Mouse (Mus musculus) brain, embryonic 14.5 days (tissue): ENCODE results near the gene Cfap43. TPM values are rescaled to one million over a fixed set of nuclear protein-coding genes. Genes with fewer than 3 reads are reported as not detected.

Experiments used
- DNase-seq: peaks from one replicate; pipeline ENCODE4 v3.0.0-alpha.2; 2011; ENCODE audit warnings: low read depth
- CTCF ChIP-seq: fragments of 200-500 bp; IDR thresholded peaks from 2 replicates; pipeline ENCODE4 v1.5.1; 2012; ENCODE audit warnings: inconsistent platforms, mild to moderate bottlenecking, moderate library complexity, borderline replicate concordance; ENCODE audit not compliant: insufficient read depth, insufficient read length; ENCODE audit errors: extremely low read depth
- POLR2A ChIP-seq: fragments of 200-500 bp; IDR thresholded peaks from 2 replicates; pipeline ENCODE4 v1.6.1; 2012; ENCODE audit warnings: mild to moderate bottlenecking, inconsistent platforms, borderline replicate concordance; ENCODE audit not compliant: poor library complexity, insufficient read depth, insufficient read length, severe bottlenecking; ENCODE audit errors: extremely low read depth
- polyA plus RNA-seq: library from polyadenylated mRNA; depleted of rRNA; stranded (reverse); fragments of >200 nt; gene quantifications from 2 replicates; pipeline ENCODE4 v1.2.3, GENCODE M21; 2012

Cfap43 gene
- polyA plus RNA-seq, 1 experiment, result 2.6 TPM

DNA sequence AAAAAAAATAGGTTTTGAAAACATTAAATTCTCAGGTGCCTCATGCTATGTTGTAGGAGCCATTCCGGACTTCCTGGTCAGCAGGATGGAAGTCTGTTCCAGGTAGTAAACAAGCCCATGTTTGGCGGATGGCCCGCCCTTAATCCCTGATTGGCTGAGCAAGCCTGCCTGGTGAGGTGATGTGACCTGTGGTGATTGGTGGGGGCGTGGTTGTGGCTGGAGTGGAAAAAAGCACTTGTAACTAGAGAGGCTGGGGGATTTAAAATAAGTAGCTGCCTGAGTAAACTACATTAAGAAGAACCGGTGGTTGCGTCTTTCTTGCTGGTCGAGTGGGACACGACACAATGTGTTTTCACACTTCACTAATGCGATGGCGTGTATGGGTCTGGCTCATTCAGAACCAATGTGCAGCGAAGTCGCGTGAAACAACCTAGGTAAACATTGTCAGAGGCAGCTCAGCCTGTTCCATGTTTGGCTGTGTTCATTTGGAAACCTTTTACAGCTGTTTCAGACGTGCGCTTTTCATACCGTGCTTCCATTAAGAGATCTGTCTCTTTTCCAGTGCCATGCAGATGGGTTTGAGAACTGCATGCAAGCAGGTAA, 15.7 kb upstream of the Cfap43 start:
- no peak for DNase-seq
- no peak for TF ChIP-seq POLR2A
- TF ChIP-seq CTCF, result no peak

DNA sequence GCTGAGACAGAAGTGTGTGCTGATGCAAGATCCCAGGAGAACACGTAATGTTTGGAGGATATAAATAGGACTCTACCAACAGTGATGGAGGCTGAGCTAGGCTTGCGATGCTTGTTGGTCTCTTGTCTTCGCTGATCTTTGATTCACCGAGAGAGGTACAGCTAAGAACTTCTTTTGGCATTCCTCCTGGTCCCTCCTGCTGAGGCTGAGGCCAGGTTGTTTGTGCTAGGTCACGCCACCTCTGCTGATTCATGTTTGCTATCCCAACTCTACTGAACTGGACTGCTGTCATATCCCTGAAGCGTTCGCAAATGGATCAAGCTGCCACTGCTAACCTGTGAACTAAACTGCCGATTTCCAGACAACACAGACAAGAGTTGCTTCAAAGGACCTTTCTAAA, 15.1 kb upstream of the Cfap43 start:
- DNase-seq, result no peak
- TF ChIP-seq POLR2A (no peak), CTCF (no peak)

DNA sequence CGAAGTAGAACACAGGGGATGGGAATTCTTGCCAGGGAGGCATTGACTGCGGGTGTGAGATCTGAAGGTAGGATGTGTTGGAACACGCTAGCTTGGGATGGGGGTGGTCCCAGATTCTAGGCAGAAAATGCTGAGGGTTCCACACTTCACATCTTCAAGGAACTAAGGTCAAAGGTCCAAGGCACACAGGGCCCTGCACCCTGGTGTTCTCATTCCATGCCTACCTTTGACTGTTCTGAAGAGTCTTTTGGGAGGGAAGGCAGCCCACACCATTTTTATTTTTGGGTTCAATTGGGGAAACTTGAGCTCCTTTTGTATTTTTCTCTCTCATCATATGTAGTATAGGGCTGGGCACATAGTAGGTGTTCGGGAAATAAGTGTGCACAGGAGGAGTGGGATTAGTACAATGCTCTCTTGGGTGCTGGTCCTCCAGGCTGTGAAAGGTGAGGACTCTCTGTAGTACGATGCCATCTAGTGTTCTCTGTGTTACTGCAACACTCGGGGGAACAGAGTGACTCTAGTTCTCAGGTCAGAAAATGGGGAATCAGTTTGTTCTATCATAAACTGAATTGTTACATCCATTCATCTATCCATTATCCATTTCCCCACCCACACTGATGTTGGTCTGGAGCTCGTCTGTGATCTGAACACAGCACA, 13.0 kb upstream of the Cfap43 start:
- TF ChIP-seq POLR2A, result no peak
- peak; percentile 73; the same call in 1 of the 2 replicates for TF ChIP-seq CTCF
- DNase-seq, result peak; percentile 80

DNA sequence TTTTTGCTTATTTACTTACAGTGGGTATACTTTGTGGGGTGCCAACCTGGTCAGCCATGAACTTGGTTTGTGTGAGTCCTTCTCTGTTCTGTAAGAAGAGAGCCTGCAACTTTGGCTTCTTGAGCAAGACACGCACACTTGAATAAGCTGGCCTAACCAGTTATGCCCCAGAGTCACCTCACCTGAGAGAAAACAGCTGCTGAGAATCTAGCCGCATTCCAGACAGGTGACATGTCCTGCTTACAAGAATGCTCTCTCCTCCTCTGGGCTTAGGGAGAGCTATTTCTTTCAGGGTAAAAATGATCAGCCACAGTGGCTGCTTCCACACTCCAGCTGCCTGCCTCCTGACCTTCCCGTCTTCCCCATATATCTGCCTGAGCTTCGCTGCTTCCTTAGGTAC, 10.0 kb upstream of the Cfap43 start:
- DNase-seq, result no peak
- no peak for TF ChIP-seq CTCF
- TF ChIP-seq POLR2A, result no peak

DNA sequence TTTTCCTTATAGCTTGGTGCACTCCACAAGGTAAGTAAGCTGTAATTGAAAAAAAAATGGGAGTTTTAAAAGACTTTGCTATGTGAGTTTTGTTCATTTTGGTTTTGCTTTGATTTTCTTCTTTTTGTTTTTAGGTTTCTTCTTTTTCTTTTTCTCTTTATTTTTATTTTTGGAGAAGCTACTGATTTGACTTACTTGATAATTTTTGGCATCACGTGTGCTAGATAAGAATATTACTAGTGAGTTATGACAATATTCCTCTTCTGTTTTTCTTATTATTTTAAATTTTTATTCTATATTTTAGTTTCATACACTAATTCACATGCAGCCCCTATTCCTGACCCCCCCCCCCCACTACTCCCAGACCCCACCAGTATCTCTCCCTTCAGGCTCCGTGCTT, 7.9 kb upstream of the Cfap43 start:
- no peak for DNase-seq
- no peak for TF ChIP-seq POLR2A
- TF ChIP-seq CTCF, result no peak

DNA sequence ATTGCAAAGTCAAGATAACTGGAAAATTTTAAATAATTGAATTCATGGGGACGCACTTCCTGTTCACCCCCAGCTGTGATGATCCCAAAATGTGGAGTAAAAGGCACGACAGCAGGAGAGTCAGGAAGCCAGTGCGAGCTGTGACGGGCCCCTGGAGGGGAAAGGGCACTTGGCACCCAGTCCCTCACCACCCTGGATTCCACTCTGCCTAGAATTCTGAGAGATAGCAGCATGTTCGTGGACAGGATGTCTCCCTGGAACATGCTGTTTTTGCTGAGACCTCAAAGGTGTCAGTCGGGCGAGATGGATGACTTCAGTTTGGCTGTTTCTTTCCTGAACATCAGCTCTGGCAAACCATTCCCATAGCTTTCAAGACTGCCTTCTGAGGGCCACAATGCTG, 6.7 kb upstream of the Cfap43 start:
- no peak for TF ChIP-seq POLR2A
- no peak for TF ChIP-seq CTCF
- DNase-seq, result no peak

DNA sequence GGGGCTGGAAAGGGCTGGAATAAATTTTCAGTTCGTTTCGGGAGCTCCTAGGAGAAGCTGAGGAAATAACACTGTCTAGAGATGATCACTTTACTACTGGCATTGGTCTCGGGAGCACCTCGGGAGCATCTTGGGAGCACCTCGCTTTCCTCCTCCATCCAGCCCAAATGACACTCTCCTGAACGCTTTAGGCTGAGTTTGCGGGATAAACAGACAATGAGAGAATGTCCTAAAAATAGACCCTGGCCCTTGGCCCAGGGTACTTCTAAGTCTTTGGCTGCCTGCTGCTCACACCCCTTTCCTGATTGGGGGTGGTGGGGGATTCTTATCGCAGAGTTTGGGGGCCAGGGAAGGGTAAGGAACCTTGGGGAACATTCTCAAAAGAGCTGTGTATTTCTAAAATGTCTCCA, 884 bp upstream of the Cfap43 start:
- DNase-seq, result peak; percentile 75
- no peak for TF ChIP-seq CTCF
- TF ChIP-seq POLR2A, result no peak

DNA sequence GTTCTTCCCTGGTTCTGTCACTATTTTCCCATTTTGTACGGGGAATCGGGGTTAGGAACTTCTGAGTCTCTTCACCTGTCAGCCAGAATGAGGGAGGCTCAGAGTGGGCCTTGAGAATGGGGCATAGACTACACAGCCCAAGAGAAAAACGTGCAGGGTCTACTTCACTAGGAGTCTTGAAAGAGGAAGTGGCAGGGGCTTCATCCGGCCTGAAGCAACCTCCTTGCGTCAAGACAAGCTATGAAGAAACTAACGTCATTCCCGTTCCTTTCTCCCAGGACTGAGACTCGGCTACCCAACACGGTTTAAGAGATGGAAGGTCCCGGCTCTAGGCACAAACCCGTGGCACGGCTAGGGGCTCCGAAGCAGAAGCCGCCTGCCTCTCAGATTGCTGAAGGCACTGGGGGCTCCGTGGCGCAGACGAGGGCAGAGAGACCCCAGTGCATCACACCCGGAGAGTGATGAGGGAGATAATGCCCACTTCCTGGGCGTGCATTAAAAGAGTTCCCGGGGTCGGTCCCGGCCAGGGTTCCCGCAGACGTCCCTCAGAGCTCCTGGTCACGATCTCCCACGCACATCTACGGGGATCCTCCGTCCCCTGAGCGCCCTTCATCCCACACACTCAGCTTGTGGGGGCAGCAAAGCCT, 509 bp downstream of the Cfap43 start:
- DNase-seq, result peak; percentile 65
- TF ChIP-seq POLR2A, result no peak
- no peak for TF ChIP-seq CTCF

DNA sequence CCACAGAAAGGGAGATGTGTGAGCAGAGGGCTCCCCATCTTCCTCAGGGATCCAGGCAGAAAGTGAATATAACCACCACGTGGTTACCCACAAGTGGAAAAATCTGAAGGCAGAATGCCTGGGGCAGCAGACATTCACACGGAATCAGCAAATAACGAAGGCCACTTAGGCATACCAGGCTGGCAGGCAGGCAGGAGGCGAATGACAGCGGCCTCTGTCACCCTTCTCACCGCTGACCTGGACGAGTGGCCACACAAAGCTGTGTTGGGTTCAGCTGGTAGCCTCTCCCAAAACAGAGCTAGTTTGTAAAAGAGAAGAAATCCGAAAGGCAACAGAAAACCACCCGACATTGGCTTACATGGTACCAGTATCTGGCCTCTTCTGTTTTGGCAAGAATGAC, 1.1 kb downstream of the Cfap43 start:
- TF ChIP-seq CTCF, result no peak
- no peak for TF ChIP-seq POLR2A

DNA sequence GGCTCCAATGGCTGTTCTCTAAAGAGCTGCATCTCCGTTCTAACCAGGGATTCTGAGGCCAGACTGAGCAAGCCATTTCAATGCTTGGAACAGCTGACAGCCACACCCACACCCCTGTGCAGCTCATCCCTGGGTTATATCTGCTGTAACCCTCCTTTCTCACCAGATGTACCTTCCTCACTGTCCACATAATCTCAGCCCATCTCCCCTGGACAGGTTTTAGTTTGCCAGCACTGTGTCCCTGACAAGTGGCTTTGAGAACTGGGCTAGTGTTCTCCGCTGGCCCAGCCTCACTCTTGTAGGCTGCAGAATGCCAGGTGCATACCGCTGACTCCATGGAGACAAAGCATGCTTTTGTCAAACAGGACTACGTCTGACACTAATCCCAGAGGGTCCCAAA, 1.7 kb downstream of the Cfap43 start:
- no peak for DNase-seq
- TF ChIP-seq POLR2A (no peak), CTCF (no peak)

More for the DNA sequence above, 1.1 kb downstream of the Cfap43 start:
- DNase-seq, result no peak

DNA sequence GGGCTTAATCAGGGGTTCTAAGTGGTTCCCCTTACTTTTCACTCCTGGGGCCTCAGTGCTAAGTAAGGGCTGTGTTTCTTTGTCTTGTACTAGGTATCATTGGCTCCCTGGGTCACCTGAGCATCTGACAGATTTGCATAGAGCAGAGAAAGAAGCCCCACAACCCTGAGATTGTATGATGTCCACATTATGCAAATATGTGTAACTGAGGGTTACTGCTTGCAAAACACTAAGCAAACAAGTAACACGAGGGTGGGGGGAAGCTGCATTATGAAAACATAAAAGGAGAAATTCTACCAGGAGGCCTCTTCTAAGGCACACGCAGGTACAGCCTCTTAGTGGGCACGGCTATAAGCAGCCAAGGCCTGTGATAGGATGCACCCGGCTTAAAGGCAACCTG, 3.8 kb downstream of the Cfap43 start:
- TF ChIP-seq POLR2A (no peak), CTCF (no peak)

More for the DNA sequence above, 3.8 kb downstream of the Cfap43 start:
- DNase-seq, result no peak
